Mouse (Mus musculus) kidney, adult 11 months (tissue): ENCODE measurements at regions not wholly inside any gene's neighbourhood (a gene's known extent, or its start where the extent isn't known, plus 50 kb on each side); places are given as distances from the start of the nearest gene placed in this dataset.

Experiments used
- DNase-seq: peaks from one replicate; pipeline ENCODE4 v3.0.0; 2022

DNA sequence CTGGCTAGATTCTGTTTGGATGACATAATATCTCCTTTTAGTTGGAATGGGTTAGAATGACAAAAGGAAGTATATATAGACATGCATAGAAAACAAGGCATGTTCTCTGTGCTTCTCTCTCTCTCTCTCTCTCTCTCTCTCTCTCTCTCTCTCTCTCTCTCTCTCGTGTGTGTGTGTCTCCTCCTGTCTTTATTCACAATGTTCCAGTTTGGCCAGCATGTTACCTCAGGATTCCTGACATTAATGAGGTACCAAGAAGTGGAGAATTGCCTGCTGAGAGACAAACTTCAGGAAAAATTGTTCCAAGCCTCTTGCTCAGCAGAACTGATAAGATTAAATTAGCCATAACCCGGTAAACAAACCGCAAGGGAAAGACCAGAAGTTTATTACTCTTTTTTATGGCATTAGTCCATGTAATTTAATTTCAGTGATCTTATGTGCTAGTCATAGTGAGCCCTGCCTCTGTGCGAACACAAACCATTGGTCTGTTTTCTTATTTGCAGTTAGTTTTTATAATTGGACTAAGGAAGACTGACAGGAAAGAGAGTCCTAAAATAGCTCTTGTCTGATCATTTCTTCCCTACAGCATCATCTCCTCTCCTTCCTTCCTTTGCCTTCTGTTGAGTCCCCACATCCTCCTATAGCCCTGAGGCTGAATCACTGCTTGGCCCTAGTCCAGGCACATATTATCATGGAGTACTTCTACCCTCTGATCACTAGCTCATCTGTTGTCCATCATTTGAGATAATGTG is 323.5 kb upstream of the 1700056E22Rik start:
- DNase-seq: no peak

DNA sequence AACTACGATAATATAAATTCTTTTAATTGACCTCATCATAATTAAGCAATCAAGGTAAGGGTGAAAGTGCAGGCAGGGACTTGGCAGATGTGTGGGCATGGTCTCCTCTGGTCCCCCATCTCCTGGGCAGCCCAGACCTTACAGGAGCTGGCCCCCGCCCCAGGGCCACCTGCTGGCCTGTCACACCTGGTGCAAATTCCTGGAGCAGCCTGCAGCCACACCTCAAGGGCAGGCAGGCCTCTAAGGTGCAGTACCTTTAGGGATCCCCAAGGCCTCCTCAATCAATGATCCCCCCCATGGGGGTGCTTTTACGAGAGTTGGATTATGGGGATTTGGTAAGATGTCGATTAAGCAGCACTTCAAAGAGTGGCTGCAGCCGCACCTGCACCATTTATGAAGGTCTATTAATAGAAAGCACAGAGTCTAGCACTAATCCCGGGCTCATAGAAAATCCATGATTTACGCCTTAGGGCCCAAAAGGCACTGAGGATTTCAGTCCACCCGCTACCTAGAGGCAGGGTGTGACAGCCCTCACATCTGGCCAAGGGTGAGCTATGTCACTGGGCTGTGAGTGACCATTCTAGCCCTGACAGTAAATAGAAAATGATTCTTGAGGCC is 319.8 kb upstream of the 1700056E22Rik start:
- DNase-seq: no peak

GRCm38 (mm10) chr1:184351760-184352159 is 317.7 kb upstream of the 1700056E22Rik start:
- no peak for DNase-seq

DNA sequence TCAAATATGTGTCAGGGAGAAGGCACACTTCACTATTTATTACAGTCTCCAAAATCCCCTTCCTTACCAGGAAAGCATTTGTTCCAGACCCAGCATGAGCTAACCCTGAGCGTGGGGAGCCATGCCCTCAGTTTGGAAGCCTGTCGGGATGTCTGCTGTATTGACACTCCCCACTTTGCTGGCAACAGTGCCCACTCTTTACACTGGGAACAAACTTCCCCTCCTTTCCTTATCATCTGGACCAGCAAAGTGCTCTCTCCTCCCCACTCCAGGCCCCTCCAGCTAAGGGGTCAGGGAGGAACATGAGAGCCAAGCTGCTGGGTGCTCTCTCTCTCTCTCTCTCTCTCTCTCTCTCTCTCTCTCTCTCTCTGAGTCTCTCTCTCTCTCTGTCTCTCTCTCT is 310.7 kb upstream of the 1700056E22Rik start:
- DNase-seq: no peak

DNA sequence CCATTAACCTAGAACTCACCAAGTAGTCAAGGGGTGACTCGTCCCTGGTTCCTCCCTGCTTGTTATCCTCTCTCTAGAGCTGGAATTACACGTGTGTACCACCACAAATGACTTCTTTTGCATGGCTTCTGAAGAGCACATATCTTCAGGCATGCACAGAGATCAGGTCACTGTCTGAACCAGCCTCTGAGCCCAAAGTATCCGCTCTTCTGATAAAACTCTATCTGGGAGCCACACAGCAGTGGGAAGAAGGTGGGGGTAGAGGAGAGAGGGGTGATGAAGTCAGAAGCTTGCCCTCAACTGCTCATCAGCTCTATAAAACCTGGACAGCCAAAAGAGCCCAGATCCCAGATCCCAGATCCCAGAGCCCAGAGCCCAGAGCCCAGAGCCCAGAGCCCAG is 301.9 kb upstream of the 1700056E22Rik start:
- DNase-seq: no peak

DNA sequence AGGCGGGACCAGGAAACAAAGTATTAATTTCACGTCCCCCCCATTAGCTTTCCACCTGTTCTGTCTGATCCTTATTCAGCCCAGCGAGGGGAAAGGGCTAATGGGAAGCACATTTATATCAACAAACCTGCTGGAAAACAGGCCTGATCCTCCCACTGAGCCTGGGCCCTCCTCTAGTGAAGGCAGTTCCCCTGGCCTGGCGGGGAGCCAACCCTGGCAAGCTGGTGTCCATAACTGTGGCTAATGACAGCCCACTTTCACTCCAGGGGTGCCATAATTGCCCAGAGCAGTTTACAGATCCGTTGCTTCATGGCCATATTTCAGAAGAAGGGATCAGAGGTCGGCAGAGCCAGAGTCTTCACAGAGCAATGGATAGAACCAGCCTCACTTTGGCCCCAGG is 301.2 kb upstream of the 1700056E22Rik start:
- DNase-seq: no peak

GRCm38 (mm10) chr1:184334818-184335217 is 300.7 kb upstream of the 1700056E22Rik start:
- no peak for DNase-seq

GRCm38 (mm10) chr1:184333086-184333485 is 299.0 kb upstream of the 1700056E22Rik start:
- DNase-seq: no peak

- DNase-seq: no peak
Observed at GRCm38 (mm10) chr1:184330516-184331350, 296.6 kb upstream of the 1700056E22Rik start.

DNA sequence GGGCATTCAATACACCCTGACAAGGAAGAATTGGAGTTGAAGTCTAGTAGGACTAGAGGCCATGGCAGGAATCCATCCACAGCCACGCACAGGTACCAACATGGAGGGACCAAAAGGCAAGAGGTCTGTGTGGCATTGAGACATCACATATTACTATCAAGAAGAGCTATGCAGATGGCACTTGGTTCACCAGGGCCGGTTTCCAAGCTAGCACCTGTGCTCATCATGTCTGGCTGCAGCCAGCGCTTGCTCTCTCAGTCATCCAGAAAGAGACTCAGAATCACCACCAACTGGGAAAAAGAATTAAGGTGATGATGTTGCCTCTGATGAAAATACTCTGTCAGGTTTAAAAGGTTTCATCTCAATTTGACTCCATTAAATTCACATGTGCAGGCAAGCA is 292.1 kb upstream of the 1700056E22Rik start:
- no peak for DNase-seq

DNA sequence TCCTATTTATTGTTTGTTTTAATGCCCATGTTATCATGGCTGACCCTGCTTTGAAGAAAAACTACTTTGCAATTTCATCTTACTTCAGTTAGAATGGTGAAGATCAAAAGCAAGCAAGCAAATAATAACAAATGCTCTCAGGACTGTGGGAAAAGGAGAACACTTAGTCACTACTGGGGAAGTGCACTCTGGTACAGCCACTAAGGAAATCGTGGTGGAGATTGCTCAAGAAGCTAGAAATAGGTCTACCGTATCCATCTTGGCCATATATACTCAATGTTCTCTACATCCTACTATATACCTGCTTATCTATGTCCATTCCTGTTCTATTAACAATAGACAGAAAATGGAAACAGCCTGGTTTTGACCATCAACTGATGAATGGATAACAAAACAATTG is 290.1 kb upstream of the 1700056E22Rik start:
- DNase-seq: no peak

- no peak for DNase-seq
Observed at GRCm38 (mm10) chr1:184320521-184321177, 286.5 kb upstream of the 1700056E22Rik start.

DNA sequence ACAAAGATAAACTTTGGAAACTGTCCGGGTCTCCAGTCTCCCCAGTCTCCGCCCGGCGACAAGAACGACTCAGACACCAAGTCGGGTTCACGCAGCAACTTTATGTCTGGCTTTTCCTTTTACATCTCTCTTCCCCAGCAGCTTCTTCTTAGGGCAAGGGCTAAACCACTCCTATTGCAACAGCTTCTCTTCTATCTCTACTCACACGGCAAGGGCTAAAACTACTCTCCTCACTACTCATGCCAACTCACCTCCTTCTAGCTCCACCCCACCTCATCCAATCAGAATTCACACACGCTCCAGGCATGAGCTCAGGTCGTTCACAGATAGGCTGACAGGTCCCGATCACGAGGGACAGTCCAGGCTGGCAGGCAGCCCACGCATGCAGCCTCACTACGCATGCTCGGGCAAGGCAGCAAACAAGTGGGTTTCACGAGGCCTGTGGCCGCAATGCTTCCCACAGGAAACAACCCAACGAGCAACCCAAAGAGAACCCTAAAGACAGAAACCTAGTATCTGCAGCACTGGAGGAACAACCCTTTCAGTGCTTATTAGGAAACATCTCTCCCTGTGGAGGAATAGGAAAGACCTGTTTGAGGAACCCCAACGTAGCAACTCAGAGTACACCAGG is 276.2 kb upstream of the 1700056E22Rik start:
- no peak for DNase-seq

DNA sequence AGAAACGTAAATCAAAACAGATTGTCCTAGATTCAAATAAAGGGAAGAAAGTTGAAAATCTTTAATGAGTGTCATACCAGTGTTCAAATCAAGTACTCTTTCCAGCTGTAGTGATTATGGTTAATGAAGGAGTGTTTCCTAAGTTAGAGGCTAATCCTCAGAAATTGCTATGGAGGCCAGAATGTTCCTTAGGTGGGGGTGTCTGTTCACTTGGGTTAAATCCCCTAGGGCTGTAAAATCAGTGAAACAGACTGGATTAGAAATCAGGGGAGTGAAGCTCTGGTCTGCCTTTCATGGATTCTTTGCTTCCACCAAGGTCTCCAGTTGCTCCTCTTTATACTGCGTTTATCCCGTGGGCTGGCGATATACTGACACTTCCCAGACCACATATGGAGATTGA is 270.7 kb upstream of the 1700056E22Rik start:
- DNase-seq: no peak

DNA sequence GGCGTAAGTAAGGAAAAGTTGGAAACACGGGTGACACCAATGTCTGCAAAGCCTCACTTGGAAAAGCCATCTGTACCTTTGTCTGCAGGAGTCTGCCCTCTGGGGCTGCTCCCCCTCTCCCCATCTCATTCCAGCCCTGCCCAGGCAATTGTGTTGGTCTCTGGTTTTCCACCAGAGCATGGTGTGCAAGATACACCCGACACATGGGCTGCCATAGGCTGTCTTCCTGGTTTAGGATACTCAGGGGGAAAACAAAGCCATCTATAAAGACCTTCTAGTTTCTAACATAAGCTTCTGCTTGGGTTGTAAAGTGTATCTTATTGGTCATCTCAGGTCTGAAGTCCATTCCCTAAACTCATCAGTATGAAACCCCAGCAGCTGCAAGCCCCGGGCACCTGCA is 270.1 kb upstream of the 1700056E22Rik start:
- DNase-seq: no peak

GRCm38 (mm10) chr1:184298701-184299100 is 264.6 kb upstream of the 1700056E22Rik start:
- no peak for DNase-seq

- DNase-seq: no peak
Observed at GRCm38 (mm10) chr1:184297001-184297740, 263.1 kb upstream of the 1700056E22Rik start.

GRCm38 (mm10) chr1:184291129-184291528 is 257.0 kb upstream of the 1700056E22Rik start:
- DNase-seq: no peak

GRCm38 (mm10) chr1:184289733-184290416 is 255.8 kb upstream of the 1700056E22Rik start:
- peak; percentile 78 for DNase-seq

- DNase-seq: peak; percentile 11
Observed at GRCm38 (mm10) chr1:184281768-184282167, 247.7 kb upstream of the 1700056E22Rik start.

- DNase-seq: peak; percentile 4
Observed at GRCm38 (mm10) chr1:184279263-184279662, 245.2 kb upstream of the 1700056E22Rik start.
